Mouse (Mus musculus) monocyte, adult 59 days (primary cell): Measurements from ENCODE around the gene Lrrc4c. TPM values are rescaled to one million over a fixed set of nuclear protein-coding genes. Genes with fewer than 3 reads are reported as not detected.

Experiments used
- total RNA-seq, 2 experiments: library from RNA; stranded (reverse); gene quantifications; one replicate each; pipeline ENCODE4 v1.2.4; 2023

Gene Lrrc4c
- not detected for total RNA-seq

GRCm38 (mm10) chr2:96317387-96318299, at the start of gene Lrrc4c:
Gene Lrrc4c, plus strand, starts transcription at chr2:96318169.

